Mouse (Mus musculus) liver, adult 2 months (tissue): Measurements from ENCODE around the gene Pear1. TPM values are rescaled to one million over a fixed set of nuclear protein-coding genes. Genes with fewer than 3 reads are reported as not detected.

Experiments
- DNase-seq: peaks from one replicate; pipeline ENCODE4 v3.0.0-alpha.2; 2011; ENCODE audit warnings: low read depth, low spot score; ENCODE audit errors: extremely low read depth
- H3K27ac ChIP-seq: fragments of 200-500 bp; replicated peaks from 2 replicates; pipeline ENCODE4 v1.5.1; 2012; ENCODE audit warnings: low read depth, mild to moderate bottlenecking, control low read depth, inconsistent platforms, low read length; ENCODE audit not compliant: insufficient read depth
- H3K27me3 ChIP-seq: fragments of 200-500 bp; 2 replicates; pipeline ENCODE4 v1.6.1; 2012; ENCODE audit warnings: mild to moderate bottlenecking, moderate library complexity, low read length, inconsistent platforms; ENCODE audit not compliant: control insufficient read depth, insufficient read depth
- H3K36me3 ChIP-seq: fragments of 200-500 bp; 2 replicates; pipeline ENCODE4 v1.6.1; 2012; ENCODE audit warnings: low read length, inconsistent platforms; ENCODE audit not compliant: control insufficient read depth, insufficient read depth
- H3K4me1 ChIP-seq: fragments of 200-500 bp; 2 replicates; pipeline ENCODE4 v1.6.1; 2011; ENCODE audit warnings: low read length; ENCODE audit not compliant: control insufficient read depth, insufficient read depth
- H3K4me3 ChIP-seq: fragments of 200-500 bp; 2 replicates; pipeline ENCODE4 v1.5.1; 2011; ENCODE audit warnings: low read depth, mild to moderate bottlenecking, control low read depth, low read length, moderate library complexity; ENCODE audit not compliant: insufficient read depth
- H3K79me2 ChIP-seq: fragments of 200-500 bp; 2 replicates; pipeline ENCODE4 v1.6.1; 2012; ENCODE audit warnings: inconsistent platforms, mild to moderate bottlenecking, low read length, moderate library complexity; ENCODE audit not compliant: control insufficient read depth, insufficient read depth
- H3K9ac ChIP-seq: fragments of 200-500 bp; 2 replicates; pipeline ENCODE4 v1.6.1; 2012; ENCODE audit warnings: low read depth, mild to moderate bottlenecking, control low read depth, inconsistent platforms, low read length
- CTCF ChIP-seq: fragments of 200-500 bp; IDR thresholded peaks from 2 replicates; pipeline ENCODE4 v1.5.1; 2011; ENCODE audit warnings: low read depth, low read length, control low read depth
- POLR2A ChIP-seq: fragments of 200-500 bp; IDR thresholded peaks from 2 replicates; pipeline ENCODE4 v1.6.1; 2011; ENCODE audit warnings: low read length, control low read depth; ENCODE audit not compliant: insufficient read depth; ENCODE audit errors: extremely low read depth
- WGBS: fragments of 180-500 bp; shearing (Covaris S2); methylation state at CpG from one replicate; pipeline ENCODE4 v1.1.7; 2018; 5-methylcytosine and 5-hydroxymethylcytosine counted together
- polyA plus RNA-seq: library from polyadenylated mRNA; depleted of rRNA; stranded (reverse); fragments of >200 nt; gene quantifications from 2 replicates; pipeline ENCODE4 v1.2.3, GENCODE M21; 2012
- total RNA-seq: library from RNA; depleted of rRNA; stranded (reverse); fragments of >200 nt; gene quantifications from 2 replicates; pipeline ENCODE4 v1.2.3, GENCODE M21; 2014

Pear1 gene
- total and polyA plus RNA-seq, 2 experiments, result 2.3 to 12.7 TPM

DNA sequence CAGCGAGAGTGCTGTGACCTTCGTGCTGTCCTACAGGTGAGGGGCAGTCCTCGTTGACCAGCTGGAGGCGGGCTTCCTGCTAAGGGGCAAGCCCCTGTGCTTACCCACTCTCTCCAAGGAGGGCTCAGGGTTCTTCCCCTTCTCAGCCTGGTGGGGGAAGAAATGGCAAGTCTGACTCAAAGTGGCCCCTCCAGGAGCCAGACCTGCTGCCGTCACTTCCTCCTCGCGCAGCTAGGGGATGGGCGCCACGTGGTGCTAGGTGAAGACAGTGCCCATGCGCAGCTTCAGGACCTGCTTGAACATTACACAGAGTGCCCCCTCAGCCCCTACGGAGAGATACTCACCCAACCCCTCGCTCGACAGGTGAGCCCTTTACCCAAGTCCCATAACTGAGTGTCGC lies 25.0 kb upstream of the Pear1 start:
- WGBS, result 75% methylated on average over 14 of the region's 14 CpGs
- DNase-seq, result no peak
- no peak overlapping the region for H3K4me3 ChIP-seq

DNA sequence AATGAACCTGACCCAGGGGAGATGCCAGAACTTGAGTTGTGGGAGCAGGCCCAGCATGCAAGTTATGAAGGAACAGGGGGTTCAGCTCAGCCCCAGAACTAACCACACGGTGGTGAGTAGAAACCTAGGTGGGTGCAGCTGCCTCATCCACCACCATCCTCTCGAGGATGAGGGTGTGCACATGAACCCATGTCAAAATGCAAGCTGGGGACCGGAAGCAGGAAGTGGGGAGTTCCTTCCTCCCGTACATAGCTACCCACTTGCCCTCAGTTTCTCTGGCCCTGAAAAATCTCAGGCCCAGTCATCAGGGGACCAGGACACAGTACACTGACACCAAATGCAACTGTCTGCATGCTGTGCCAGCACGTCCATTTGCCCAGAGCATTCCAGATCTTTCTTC lies 23.6 kb upstream of the Pear1 start:
- 61% methylated on average over 5 of the region's 5 CpGs for WGBS
- no peak for DNase-seq

More for the DNA sequence above, 25.0 kb upstream of the Pear1 start:
- H3K79me2 ChIP-seq, result no peaks in the 10 kb centered on the region
- TF ChIP-seq CTCF, result no peak
- no peak for TF ChIP-seq POLR2A
- no peak overlapping the region for H3K27ac ChIP-seq
- H3K9ac ChIP-seq, result no peak overlapping the region
- H3K4me1 ChIP-seq, result no peaks in the 10 kb centered on the region
- no peaks in the 10 kb centered on the region for H3K27me3 ChIP-seq
- no peaks in the 10 kb centered on the region for H3K36me3 ChIP-seq

DNA sequence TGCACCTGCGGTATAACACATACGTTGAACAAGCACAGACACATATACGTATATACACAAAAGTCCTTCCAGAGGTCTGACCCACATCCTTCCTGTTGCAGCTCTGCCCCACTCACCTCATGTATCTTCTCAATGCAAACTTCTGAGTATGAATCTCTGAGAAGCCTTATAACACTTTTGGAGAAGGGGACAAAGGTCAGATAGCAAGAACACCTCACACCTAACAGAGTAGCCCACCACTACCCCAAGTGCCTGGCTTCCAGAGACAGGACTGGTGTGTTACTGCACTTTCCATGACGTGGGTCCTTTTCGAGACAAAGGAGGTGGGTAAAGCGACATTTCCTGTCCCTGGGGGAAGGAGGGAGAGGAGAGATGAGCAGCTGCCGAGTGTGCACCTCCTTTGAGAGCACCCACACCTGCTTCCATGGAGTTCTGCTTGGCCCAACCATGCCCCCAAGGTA lies 22.6 kb upstream of the Pear1 start, which contains the start of gene Sh2d2a:
TSS of gene Sh2d2a (plus strand) at position 106 of the 461 bp plus-strand sequence.
- WGBS, result 81% methylated on average over 7 of the region's 7 CpGs
- Histone ChIP-seq H3K27ac (no peak within 1 kb of the TSS), H3K27me3 (no peaks in the 10 kb centered on the region), H3K4me3 (no peak within 1 kb of the TSS), H3K79me2 (no peaks in the 10 kb centered on the region), H3K36me3 (no peaks in the 10 kb centered on the region), H3K9ac (no peak within 1 kb of the TSS), H3K4me1 (no peaks in the 10 kb centered on the region)
- no peak for DNase-seq
- no peak for TF ChIP-seq POLR2A
- TF ChIP-seq CTCF, result no peak

More for the DNA sequence above, 23.6 kb upstream of the Pear1 start:
- Histone ChIP-seq H3K27me3 (no peaks in the 10 kb centered on the region), H3K4me1 (no peaks in the 10 kb centered on the region), H3K4me3 (no peak overlapping the region), H3K79me2 (no peaks in the 10 kb centered on the region), H3K27ac (no peak overlapping the region), H3K9ac (no peak overlapping the region), H3K36me3 (no peaks in the 10 kb centered on the region)
- no peak for TF ChIP-seq CTCF
- TF ChIP-seq POLR2A, result no peak

DNA sequence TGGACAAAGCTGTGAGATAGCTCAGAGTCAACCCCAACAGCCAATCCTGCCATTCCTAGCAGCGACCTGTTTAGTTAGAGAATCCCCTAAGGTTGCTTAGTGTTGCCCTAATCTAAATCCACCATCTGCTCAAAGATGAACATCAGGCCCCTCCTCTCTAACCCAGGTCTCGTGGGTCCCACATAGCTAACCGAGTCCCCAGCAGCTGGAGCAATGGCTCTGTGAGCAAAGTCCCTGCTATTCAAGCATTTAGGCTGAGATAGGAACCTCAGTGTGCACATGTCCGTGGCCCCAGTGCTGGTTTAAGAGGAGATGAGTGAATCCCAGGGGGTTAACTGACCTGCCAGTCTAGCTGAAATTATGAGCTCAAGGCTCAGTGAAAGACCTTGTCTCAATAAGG lies 22.1 kb upstream of the Pear1 start:
- WGBS, result 78% methylated on average over 4 of the region's 4 CpGs
- Histone ChIP-seq H3K79me2 (no peaks in the 10 kb centered on the region), H3K36me3 (no peaks in the 10 kb centered on the region), H3K9ac (no peak overlapping the region), H3K27me3 (no peaks in the 10 kb centered on the region), H3K27ac (no peak overlapping the region), H3K4me3 (no peak overlapping the region), H3K4me1 (no peaks in the 10 kb centered on the region)
- TF ChIP-seq CTCF (no peak), POLR2A (no peak)
- no peak for DNase-seq

DNA sequence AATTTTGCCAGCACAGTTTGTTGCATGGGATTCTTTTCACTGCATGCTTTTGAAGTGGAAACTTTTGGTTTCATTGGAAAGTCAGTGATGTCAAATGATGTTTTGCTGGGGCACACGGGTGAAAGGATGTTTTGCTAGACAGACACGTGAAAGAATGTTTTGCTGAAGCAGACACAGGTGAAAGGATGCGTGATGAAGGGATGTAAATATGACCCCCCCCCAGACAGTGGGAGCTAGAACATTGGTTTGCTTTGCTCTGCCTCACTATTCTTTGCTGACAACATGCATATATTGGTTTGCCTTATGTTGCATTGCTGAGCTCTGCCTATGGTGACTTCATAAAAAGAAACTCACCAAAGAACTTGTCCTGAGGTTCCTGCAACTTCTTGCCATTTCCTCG lies 20.9 kb upstream of the Pear1 start:
- 90% methylated on average over 4 of the region's 4 CpGs for WGBS
- H3K79me2 ChIP-seq, result no peaks in the 10 kb centered on the region
- H3K27me3 ChIP-seq, result no peaks in the 10 kb centered on the region
- TF ChIP-seq POLR2A, result no peak
- TF ChIP-seq CTCF, result no peak
- H3K4me3 ChIP-seq, result no peak overlapping the region
- DNase-seq, result no peak
- H3K4me1 ChIP-seq, result no peaks in the 10 kb centered on the region
- H3K36me3 ChIP-seq, result no peaks in the 10 kb centered on the region
- H3K27ac ChIP-seq, result no peak overlapping the region
- no peak overlapping the region for H3K9ac ChIP-seq

DNA sequence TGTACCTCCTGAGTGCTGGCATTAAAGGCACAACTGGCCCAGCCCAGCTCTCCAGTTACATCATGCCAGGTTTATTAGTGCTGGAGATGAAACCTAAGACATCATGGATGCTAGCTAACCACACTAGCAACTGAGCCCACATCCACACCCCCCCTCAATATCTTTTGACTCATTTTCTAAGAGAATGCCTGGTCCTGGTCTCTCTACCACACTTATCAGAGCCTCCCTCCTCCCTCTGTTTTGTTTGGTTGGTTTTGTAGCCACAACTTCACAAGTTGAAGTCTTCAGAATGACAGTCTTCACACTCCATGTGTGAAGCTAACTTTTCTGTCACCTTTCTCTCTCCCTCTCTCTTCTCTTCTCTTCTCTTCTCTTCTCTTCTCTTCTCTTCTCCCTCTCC lies 16.8 kb upstream of the Pear1 start:
- DNase-seq, result no peak
- Histone ChIP-seq H3K79me2 (no peaks in the 10 kb centered on the region), H3K36me3 (no peaks in the 10 kb centered on the region), H3K27me3 (no peaks in the 10 kb centered on the region), H3K27ac (no peak overlapping the region), H3K4me3 (no peak overlapping the region), H3K4me1 (no peaks in the 10 kb centered on the region), H3K9ac (no peak overlapping the region)
- no peak for TF ChIP-seq CTCF
- TF ChIP-seq POLR2A, result no peak
